Mouse (Mus musculus) ES-Bruce4 (cell line): ENCODE data around the gene Ank3. TPM values are rescaled to one million over a fixed set of nuclear protein-coding genes. Genes with fewer than 3 reads are reported as not detected.

Source experiments
- H3K27ac ChIP-seq: 2 replicates; pipeline ENCODE4 v1.5.1; 2012; ENCODE audit warnings: low read length, inconsistent platforms; ENCODE audit not compliant: insufficient read depth
- H3K27me3 ChIP-seq: 2 replicates; pipeline ENCODE4 v1.6.1; 2012; ENCODE audit warnings: mild to moderate bottlenecking, low read length, inconsistent platforms; ENCODE audit not compliant: control insufficient read depth, poor library complexity, insufficient read depth, severe bottlenecking
- H3K36me3 ChIP-seq: 2 replicates; pipeline ENCODE4 v1.6.1; 2012; ENCODE audit warnings: inconsistent platforms, mild to moderate bottlenecking, low read length, moderate library complexity; ENCODE audit not compliant: control insufficient read depth, poor library complexity, insufficient read depth, severe bottlenecking
- H3K4me1 ChIP-seq: one replicate; pipeline ENCODE4 v1.8.1; 2011; ENCODE audit warnings: low read length; ENCODE audit not compliant: control insufficient read depth, insufficient read depth
- H3K4me3 ChIP-seq: 2 replicates; pipeline ENCODE4 v1.5.1; 2011; ENCODE audit warnings: low read depth, mild to moderate bottlenecking, low read length
- H3K9ac ChIP-seq: 2 replicates; pipeline ENCODE4 v1.6.1; 2012; ENCODE audit warnings: low read depth, mild to moderate bottlenecking, inconsistent platforms; ENCODE audit not compliant: poor library complexity, severe bottlenecking
- H3K9me3 ChIP-seq: replicated peaks from 2 replicates; pipeline ENCODE4 v1.6.1; 2012; ENCODE audit warnings: mild to moderate bottlenecking, low read length, inconsistent platforms; ENCODE audit not compliant: control insufficient read depth, poor library complexity, insufficient read depth, severe bottlenecking
- CTCF ChIP-seq: IDR thresholded peaks from one replicate; pipeline ENCODE4 v1.8.1; 2011; ENCODE audit warnings: low read depth, low read length
- EP300 ChIP-seq: IDR thresholded peaks from 2 replicates; pipeline ENCODE4 v1.6.1; 2011; ENCODE audit warnings: low read depth, low read length; ENCODE audit not compliant: insufficient read depth
- POLR2A ChIP-seq: IDR thresholded peaks from one replicate; pipeline ENCODE4 v1.8.1; 2011; ENCODE audit warnings: low read length; ENCODE audit not compliant: insufficient read depth
- polyA plus RNA-seq: library from polyadenylated mRNA; stranded (reverse); fragments of >200 nt; gene quantifications from 2 replicates; pipeline ENCODE4 v1.2.4, GENCODE M21; 2011; ENCODE audit warnings: low read depth; ENCODE audit not compliant: missing spikeins, insufficient read depth, insufficient read length

The Ank3 gene
- polyA plus RNA-seq, 1 experiment: 61.0 TPM

- Histone ChIP-seq H3K9ac (no peak overlapping the region), H3K4me3 (no peak overlapping the region), H3K36me3 (no peaks in the 10 kb centered on the region), H3K27ac (no peak overlapping the region), H3K4me1 (no peaks in the 10 kb centered on the region), H3K9me3 (no peaks in the 10 kb centered on the region), H3K27me3 (no peaks in the 10 kb centered on the region)
- no peak for TF ChIP-seq CTCF
- no peak for TF ChIP-seq EP300
- no peak for TF ChIP-seq POLR2A
Observed at GRCm38 (mm10) chr10:69726265-69726664, 327.7 kb downstream of the Ank3 start.

DNA sequence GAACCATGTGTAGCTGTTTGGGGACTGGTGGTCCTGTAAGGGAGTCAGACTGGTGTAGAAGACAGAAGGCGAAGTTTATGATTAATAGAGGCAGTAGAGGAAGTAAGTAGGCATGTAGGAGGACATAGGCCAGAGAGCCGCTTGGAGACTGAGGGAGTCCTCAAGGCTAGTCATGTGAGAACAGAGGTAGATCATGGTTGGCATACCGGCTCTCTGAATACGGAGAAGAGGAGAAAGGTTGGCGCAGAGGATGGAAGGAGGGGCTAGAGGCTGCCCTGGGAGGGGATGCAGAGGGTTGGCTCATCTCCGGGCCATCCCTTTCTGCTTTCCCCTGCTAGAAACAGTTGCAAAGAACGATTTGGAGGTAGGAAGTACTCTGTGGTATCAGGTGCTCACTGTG is 328.2 kb downstream of the Ank3 start:
- no peak for TF ChIP-seq EP300
- TF ChIP-seq POLR2A: no peak
- no peak for TF ChIP-seq CTCF
- Histone ChIP-seq H3K36me3 (no peaks in the 10 kb centered on the region), H3K4me3 (no peak overlapping the region), H3K9ac (no peak overlapping the region), H3K27ac (no peak overlapping the region), H3K4me1 (no peaks in the 10 kb centered on the region), H3K9me3 (no peaks in the 10 kb centered on the region), H3K27me3 (no peaks in the 10 kb centered on the region)

DNA sequence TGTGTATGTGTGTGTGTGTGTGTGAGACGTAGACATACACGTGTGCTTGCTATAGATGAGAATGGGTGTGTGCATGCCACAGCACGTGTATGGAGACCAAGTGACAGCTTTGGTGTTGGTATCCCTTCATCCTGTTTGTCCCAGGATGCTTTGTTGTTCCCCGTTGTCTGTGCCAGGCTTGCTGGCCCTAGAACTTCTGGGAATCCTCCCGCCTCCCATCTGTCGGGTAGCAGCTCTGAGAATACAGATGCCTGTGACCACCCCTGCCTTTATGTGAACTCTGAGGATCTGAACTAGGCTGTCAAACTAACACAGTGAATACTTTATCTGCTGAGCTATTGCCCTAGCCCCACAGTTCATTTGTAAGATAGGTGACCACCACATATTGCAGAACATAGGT is 330.3 kb downstream of the Ank3 start:
- H3K27ac ChIP-seq: no peak overlapping the region
- H3K9me3 ChIP-seq: no peaks in the 10 kb centered on the region
- TF ChIP-seq EP300 (no peak), POLR2A (no peak), CTCF (no peak)
- H3K4me1 ChIP-seq: no peaks in the 10 kb centered on the region
- H3K27me3 ChIP-seq: no peaks in the 10 kb centered on the region
- no peaks in the 10 kb centered on the region for H3K36me3 ChIP-seq
- H3K4me3 ChIP-seq: no peak overlapping the region
- no peak overlapping the region for H3K9ac ChIP-seq

DNA sequence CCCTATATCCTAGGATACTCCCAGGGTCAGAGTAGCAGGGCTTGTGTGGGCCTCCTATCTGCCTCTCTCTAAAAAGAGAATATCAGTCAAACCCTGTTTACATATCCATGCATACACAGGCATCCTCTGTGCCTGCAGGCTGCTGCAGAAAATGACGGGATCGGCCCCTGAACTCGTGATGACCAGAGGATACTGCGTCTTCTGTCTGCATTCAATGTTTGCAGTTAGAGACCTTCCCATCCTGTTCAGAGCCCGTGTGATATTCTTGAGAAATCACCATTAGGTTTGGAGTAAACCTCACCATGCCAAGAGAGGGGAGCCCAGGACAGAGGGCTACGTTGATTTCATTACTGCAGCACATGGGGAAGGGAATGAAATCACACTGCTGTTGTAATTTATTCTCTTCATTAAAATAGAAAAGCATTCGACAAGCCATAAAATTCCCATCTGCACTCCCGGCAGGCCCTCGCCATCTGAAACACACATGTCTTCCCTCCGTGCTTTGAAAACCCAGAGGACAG is 331.8 kb downstream of the Ank3 start:
- TF ChIP-seq CTCF (no peak), POLR2A (no peak), EP300 (no peak)
- no peaks in the 10 kb centered on the region for H3K27me3 ChIP-seq
- H3K27ac ChIP-seq: no peak overlapping the region
- H3K4me3 ChIP-seq: no peak overlapping the region
- no peak overlapping the region for H3K9ac ChIP-seq
- H3K36me3 ChIP-seq: no peaks in the 10 kb centered on the region
- H3K4me1 ChIP-seq: no peaks in the 10 kb centered on the region
- H3K9me3 ChIP-seq: no peaks in the 10 kb centered on the region

DNA sequence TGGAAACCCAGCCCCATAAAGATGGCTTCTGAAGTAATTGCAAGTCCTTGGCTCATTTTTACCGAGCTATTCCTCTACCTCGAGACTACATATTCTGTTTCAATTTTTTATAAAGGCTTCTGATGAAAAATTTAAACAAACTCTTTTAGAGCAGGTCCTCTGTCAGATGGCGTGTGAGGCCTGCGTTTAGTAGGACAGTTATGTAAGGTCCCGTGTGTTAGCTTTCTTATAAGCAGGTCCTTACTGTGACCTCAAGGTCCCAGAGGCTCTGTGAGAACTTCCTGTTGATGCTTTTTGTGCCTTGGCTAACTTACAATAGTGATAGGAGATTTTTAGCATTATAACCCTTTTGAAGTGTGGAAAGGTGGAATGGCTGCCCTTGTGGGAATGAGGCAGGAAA is 332.8 kb downstream of the Ank3 start:
- no peaks in the 10 kb centered on the region for H3K27me3 ChIP-seq
- no peak overlapping the region for H3K27ac ChIP-seq
- H3K4me1 ChIP-seq: no peaks in the 10 kb centered on the region
- no peaks in the 10 kb centered on the region for H3K36me3 ChIP-seq
- no peak overlapping the region for H3K9ac ChIP-seq
- TF ChIP-seq EP300 (no peak), CTCF (no peak), POLR2A (no peak)
- H3K4me3 ChIP-seq: no peak overlapping the region
- no peaks in the 10 kb centered on the region for H3K9me3 ChIP-seq

DNA sequence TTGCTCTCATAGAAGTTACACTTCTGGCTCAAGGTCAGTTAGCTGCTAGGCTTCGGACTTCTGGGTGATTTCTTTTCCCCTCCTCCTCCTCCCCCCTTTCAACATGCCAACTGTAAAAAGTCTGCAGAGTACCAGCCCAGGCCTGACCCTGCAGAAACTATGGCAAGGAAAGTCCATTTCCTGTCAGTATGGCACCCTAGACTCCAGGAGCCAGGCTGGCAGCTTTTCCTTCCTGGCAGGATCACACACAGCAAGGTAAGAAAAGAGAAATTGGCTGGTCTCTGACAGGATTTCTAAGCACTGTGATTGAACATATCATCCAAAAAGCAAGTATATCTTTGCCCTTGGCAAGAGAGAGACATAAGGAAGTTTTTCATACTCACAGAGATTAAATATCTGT is 333.3 kb downstream of the Ank3 start:
- no peaks in the 10 kb centered on the region for H3K27me3 ChIP-seq
- TF ChIP-seq EP300 (no peak), POLR2A (no peak), CTCF (no peak)
- H3K4me1 ChIP-seq: no peaks in the 10 kb centered on the region
- no peaks in the 10 kb centered on the region for H3K9me3 ChIP-seq
- H3K27ac ChIP-seq: no peak overlapping the region
- H3K9ac ChIP-seq: no peak overlapping the region
- H3K36me3 ChIP-seq: no peaks in the 10 kb centered on the region
- H3K4me3 ChIP-seq: no peak overlapping the region
